Mouse (Mus musculus): Measurements from ENCODE around the gene Gls.

Gls gene

DNA sequence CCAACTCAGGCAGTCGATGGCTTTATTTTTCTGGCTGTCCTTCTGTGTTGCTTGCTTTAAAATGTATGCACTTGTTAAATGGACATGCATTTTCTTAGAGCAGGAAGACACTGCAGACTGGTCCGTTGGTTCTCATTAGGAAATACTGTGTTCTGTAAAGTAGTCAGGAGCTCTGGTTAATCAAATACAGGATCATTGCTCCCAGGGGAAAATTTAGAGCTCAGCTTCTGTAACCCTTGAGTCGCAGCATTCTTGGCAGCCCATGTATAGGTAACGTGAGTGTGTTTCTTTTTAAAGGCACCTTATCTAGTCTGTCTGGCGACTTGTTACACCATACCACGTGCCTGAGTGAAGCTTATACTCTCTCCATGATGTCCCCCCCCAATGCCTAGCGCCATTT, 84.9 kb downstream of the Gls start:
- ChIA-PET POLR2A (interaction anchor here in 1 of 4 experiments (1.0 to 3.4 kb wide), 3 partner anchors 11 to 84 kb away, joined by 3 to 18 read pairs (median 4); partner anchors contain the start of gene Gls), CTCF (interaction anchor here in 3 of 4 experiments (1.7 to 2.0 kb wide), 3 partner anchors 11 to 159 kb away, joined by 4 to 6 read pairs (median 5); partner anchors contain the start of gene Stat1 (in 1 of the 3))

DNA sequence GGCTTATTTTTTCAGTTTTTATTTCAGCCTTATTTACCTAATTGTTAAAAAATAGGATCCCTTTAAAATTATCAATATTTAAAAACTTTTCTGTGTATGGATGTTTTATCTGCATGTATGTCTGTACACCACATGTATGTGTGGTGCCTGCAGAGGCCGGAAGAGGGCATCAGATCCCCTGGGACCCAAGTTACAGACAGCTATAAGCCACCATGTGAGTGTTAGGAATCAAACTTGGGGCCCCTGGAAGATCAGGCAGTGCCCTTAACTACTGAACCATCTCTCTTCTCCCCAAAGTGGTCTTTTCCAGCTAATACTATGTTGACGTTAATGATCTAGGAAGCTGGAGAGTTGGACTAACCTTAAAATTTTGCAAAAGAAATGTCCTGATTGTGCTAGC, 85.6 kb downstream of the Gls start:
- ChIA-PET POLR2A (interaction anchor here in 2 of 4 experiments (0.6 to 1.7 kb wide), 6 partner anchors 9 to 1711 kb away, joined by 3 to 11 read pairs (median 4); partner anchors contain the start of gene Gls (in 2 of the 2)), CTCF (interaction anchor here (0.6 to 2.0 kb wide), 16 partner anchors 9 to 167 kb away, joined by 3 to 7 read pairs (median 4); partner anchors contain the start of gene Stat1 (in 1 of the 4))

DNA sequence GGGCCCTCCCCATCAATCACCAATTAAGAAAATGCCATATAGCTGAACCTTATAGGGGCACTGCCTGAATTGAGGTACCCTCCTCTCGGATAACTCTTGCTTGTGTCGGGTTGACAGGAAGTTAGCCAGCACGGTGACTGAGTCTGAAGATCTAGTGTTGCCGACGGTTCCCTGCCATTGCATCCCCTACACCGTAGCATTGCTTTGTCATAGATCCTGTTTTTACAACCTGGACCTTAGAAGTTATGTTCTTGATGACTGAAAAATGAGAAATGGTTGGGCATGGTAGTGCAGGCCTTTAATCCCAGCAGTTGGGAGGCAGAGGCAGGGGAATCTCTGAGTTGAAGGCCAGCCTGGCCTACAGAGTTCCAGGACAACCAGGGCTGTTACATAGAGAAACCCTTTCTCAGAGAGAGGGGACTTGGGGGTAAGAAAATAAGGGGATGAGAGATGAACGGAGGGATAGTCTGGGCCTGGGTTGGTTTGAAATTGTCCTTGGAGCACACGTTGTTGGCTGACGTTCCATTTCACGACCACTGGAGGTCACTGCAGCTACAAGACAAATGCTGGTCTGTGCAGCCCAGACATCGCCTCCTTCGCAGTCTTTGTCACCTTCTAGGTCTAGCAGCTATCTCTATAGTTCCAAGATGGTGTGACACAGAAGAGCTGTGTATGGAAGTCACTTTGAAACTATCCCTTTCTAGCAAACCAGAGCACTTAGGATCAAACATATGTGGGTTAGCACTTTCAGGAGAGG, 86.6 kb downstream of the Gls start:
- POLR2A ChIA-PET, result interaction anchor here in 2 of 4 experiments (0.6 to 1.7 kb wide), 9 partner anchors 8 to 668 kb away, joined by 3 to 11 read pairs (median 4); partner anchors contain the start of genes Gls (in 2 of the 2), Nabp1 (in 1 of the 2) and Stat1 (in 1 of the 2)
- CTCF ChIA-PET, result interaction anchor here (0.6 to 2.0 kb wide), 18 partner anchors 10 to 288 kb away, joined by 3 to 7 read pairs (median 4); partner anchors contain the start of gene Stat1 (in 1 of the 4)

DNA sequence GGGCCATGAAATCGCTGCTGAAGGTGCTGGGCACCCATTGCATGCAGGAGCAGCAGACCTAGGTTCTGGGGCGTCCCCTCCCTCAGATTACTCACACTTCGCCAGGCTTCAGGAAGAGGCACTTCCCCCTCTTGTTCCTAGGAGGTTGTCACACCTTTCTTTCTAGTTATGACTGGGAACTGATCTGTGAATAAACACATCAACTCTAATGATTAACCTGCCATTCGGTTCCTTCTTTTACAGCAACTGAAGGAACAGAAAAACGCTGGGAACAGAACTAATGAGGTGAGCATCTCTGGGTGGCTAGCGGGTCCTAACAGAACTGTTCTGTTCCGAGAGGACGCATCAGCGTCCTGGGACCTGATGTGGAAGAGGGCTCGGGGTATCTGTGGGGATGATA, 88.1 kb downstream of the Gls start:
- ChIA-PET CTCF (no interaction called here), POLR2A (no interaction called here)

DNA sequence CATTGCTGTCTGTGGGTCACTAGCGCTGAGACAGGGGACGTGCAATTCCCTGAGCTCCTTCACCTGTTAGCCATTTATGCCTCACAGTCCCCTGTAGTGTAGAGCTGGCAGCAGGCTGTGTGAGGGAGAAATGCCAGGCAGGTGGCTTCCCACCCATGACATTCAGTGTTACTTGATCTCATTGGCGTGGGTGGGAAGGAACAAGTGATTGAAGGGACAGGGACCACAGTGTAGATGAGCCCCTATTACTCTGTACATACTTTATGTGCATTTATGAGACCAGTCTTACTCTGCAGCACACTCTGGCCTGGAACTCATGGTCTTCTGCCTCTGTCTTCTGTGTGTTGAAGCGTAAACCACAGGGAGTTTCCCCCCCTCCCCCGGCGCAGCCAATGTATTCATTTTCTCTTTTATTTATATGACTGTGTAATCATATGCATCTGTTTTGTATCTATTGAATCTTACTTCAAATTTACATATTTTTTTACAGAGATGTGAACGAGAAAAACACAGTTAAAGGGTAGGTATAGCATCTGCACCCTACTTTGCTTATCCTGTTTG, 89.4 kb downstream of the Gls start:
- ChIA-PET CTCF (no interaction called here), POLR2A (interaction anchor here in 2 of 4 experiments (1.1 to 1.3 kb wide), 3 partner anchors 25 to 89 kb away, joined by 3 to 4 read pairs (median 3); partner anchors contain the start of genes Gls (in 1 of the 2) and Stat1 (in 1 of the 2))

DNA sequence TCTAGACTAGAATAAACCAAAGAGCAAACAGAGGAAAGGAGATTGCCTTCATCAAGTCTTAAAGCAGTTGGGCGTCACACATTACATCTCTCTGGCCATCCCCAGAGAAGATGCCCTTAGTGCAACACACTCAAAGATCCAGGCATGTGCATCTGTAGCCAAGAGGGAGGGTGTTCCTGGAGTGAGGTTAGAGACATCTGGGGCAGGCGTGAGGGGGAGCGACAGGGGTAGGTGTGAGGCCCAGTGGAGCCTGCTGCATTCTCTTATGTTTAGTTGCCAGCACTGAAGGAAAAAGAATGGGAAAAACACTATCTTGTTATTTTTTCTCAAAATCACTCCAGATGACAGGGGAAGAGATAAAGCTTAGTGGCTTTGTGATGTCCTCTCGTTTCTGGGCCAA, 89.8 kb downstream of the Gls start:
- CTCF ChIA-PET, result no interaction called here
- POLR2A ChIA-PET, result interaction anchor here in 2 of 4 experiments (1.1 to 1.3 kb wide), 3 partner anchors 24 to 90 kb away, joined by 3 to 4 read pairs (median 3); partner anchors contain the start of genes Gls (in 1 of the 2) and Stat1 (in 1 of the 2)

DNA sequence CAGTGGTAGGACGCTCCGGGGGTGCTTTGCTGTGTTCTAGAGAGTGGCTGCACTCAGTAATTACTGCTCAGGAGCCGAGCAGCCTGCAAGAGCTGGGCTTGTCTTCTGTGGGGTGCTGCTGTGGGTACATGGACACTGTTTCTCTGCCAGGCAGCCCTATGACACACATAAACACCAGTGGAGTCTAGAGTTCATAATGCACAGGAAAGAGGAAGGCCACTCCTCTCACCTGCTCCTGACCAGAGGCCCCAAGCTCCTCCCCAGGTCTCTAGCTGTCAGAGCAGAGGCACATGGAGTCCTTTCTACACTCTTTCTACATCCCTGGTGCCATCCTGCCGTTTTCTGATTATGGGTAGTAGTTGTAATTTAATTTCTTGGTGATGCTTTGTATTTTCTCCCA, 90.9 kb downstream of the Gls start:
- ChIA-PET POLR2A (interaction anchor here in 1 of 4 experiments (1.0 to 1.3 kb wide), 2 partner anchors 12 kb away, joined by 3 read pairs; no protein-coding TSS in a partner anchor), CTCF (interaction anchor here in 1 of 4 experiments (1.4 kb wide), 1 partner anchor 10 kb away, joined by 3 read pairs; no protein-coding TSS in a partner anchor)

DNA sequence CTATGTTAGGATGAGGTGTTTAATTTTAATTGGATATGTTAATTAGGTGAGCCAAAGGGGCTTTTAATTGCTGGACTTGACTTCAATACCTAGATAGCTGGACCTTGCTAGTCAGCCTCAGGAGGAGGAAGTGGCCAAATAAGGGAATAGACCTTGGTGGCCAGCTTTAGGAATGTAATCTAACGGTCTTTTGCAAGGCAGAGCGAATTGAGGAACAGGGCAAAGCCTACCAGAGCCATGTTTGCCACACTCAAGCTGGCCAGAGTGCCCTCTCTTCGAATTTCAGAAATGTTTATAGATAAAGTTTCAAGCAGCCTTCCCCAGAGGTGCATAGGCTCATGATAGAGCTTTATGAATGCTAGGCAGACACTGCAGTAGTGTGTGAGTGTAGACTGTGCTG, 91.5 kb downstream of the Gls start:
- ChIA-PET POLR2A (interaction anchor here in 1 of 4 experiments (1.0 to 1.3 kb wide), 2 partner anchors 11 to 13 kb away, joined by 3 read pairs; no protein-coding TSS in a partner anchor), CTCF (interaction anchor here in 2 of 4 experiments (0.8 to 1.4 kb wide), 2 partner anchors 10 to 100 kb away, joined by 3 read pairs; no protein-coding TSS in a partner anchor)

DNA sequence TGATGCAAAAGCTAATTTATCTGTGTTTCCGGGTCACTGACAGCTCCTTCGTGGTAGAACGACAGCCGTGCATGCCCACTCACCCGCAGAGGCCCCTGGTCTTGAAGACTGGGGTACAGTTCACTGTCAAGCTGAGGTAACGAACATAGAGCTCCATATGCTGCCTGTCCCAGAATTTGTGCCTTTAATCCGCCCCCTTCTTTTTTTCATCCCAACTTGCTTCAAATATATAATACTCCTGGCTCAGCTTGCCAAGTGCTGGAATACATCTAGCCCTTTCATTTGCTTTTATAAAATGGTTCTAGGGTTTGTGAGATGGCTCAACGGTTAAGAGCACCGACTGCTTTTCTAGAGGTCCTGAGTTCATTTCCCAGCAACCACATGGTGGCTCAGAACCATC, 92.5 kb downstream of the Gls start:
- CTCF ChIA-PET, result interaction anchor here in 1 of 4 experiments (1.4 kb wide), 1 partner anchor 9 kb away, joined by 3 read pairs; no protein-coding TSS in a partner anchor
- POLR2A ChIA-PET, result interaction anchor here in 1 of 4 experiments (0.6 kb wide), 2 partner anchors 43 to 81 kb away, joined by 4 read pairs; no protein-coding TSS in a partner anchor

DNA sequence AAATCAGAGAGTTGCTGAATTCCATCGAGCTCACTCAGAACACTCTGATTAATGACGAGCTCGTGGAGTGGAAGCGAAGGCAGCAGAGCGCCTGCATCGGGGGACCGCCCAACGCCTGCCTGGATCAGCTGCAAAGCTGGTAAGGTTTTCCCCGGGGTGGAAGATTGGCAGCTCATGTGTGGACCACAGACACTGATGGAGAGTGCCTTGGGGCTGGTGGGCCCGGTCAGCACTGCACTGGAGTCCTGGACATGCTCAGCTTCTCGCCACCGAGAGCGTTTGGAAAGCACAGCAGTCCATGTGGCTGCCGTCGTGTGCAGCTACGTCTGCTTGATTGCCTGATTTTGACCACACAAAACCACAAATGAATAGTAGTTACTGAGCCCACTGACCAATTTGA, 95.7 kb downstream of the Gls start:
- ChIA-PET CTCF (interaction anchor here in 1 of 4 experiments (1.6 kb wide), 1 partner anchor 10 kb away, joined by 5 read pairs; no protein-coding TSS in a partner anchor), POLR2A (interaction anchor here in 2 of 4 experiments (0.6 to 1.3 kb wide), 4 partner anchors 12 to 96 kb away, joined by 3 to 4 read pairs (median 4); partner anchors contain the start of gene Gls (in 1 of the 2))

DNA sequence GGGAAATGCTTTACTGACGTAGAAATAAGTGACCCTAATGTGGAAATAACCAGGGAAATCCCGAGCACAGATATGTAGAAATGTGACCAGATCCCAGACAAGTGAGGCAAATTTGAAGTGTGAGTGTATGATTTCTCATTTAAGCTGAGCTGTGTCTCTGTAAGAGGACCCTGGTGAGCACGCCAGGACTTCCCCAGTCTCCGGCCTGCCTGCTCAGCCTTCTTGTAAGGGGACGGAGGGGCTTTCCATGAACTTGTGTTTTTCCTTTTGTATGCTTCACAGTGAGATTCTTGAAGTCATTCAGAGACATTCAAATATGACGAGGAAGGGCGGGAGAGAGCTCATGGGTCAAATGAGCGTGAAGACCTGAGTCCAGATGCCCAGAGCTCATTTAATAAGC, 99.8 kb downstream of the Gls start:
- CTCF ChIA-PET, result no interaction called here
- POLR2A ChIA-PET, result no interaction called here

DNA sequence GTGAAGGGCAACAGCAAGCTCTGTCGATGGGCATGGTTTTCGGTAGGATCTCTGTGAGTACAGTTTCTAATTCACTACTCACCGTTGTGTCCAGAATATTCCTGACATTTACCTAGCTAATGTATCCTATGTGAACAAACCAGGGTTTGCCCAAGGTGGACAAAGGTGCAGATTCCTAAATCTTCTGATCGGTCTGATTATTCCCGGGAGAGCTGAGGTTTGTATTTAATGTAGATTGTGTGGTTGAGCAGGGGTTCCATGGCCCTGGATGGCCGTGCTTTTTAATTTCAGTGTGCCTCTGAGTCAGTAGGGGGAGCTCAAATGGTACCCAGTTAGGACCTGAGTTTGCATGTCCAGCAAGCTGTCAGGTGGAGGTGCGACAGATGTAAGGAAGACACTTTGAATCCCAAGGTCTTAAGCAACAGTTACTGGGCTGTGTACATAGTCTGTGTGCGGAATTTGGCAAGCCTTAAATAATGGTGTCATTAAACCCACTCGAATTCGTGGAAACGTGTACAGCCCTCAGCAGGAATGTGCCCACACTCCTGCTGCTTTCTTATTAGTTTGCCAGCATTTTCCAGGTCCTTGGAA, 101.2 kb downstream of the Gls start:
- ChIA-PET POLR2A (interaction anchor here in 1 of 4 experiments (0.9 to 1.6 kb wide), 3 partner anchors 13 to 101 kb away, joined by 3 to 4 read pairs (median 3); partner anchors contain the start of genes Gls and Stat1), CTCF (interaction anchor here in 3 of 4 experiments (0.6 to 1.8 kb wide), 6 partner anchors 10 to 31 kb away, joined by 3 to 5 read pairs (median 4); no protein-coding TSS in a partner anchor)

DNA sequence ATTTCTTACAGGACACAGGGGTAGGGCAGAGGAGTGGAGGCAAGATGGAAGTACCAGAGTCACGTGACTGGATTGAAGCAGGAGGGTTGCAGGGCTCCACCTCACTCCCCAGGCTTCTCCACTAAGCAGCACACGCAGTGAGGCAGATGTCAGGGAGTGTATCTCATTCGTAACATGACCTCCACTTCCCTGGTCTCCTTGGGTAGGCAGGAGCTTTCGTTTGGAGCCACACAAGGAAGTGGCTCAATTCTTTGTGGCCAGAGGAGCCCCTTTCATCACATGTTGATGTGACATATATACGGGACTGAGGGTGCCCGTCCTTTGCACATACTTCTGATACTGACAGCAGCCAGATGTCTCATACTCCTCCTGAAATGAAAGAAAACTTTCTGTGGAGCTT, 103.2 kb downstream of the Gls start:
- ChIA-PET POLR2A (interaction anchor here in 1 of 4 experiments (0.8 kb wide), 1 partner anchor 12 kb away, joined by 3 read pairs; no protein-coding TSS in a partner anchor), CTCF (no interaction called here)

DNA sequence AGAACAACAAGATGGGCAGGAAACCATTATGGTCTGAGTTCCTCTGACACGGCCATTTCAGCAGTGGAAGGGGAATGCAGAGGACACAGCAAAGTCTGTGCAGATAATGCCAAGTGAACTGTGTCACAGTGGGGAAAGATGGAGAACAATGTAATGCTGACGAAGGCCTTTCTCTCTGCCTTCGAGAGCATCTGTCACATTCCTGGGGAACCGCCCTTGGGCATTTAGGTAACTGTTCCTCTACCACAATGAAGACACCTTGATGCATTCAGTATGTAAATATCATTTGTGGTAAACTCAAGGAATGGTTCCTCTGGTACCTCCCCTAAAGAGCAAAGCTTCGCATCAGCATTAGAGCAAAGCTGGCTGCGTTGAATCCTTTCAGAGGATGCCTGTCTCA, 105.7 kb downstream of the Gls start:
- ChIA-PET CTCF (interaction anchor here in 1 of 4 experiments (1.0 kb wide), 1 partner anchor 14 kb away, joined by 4 read pairs; no protein-coding TSS in a partner anchor), POLR2A (interaction anchor here in 2 of 4 experiments (0.7 to 1.5 kb wide), 3 partner anchors 19 to 106 kb away, joined by 3 to 4 read pairs (median 4); partner anchors contain the start of gene Gls (in 2 of the 2))

DNA sequence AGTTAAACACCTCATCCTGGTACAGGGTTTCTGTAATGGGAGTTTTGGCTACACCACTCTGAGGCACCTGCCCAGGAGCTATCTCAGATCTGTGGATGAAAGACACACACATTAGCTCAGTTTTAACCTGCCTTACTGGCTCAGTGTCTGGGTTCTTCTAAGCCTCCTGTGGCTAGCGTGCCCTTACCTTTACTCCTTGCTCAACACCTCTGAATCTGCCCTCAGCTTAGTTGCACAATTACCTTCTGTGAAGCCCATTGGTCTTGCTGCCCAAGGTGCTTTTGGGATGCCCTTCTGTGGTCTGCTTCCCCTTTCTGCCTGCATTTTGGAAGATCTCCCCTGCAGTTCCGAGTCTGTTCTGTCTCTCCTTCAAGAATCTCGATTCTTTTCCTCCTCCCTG, 108.2 kb downstream of the Gls start:
- ChIA-PET POLR2A (interaction anchor here in 1 of 4 experiments (1.0 kb wide), 1 partner anchor 11 kb away, joined by 3 read pairs; no protein-coding TSS in a partner anchor), CTCF (interaction anchor here in 1 of 4 experiments (0.9 kb wide), 1 partner anchor 11 kb away, joined by 3 read pairs; no protein-coding TSS in a partner anchor)

DNA sequence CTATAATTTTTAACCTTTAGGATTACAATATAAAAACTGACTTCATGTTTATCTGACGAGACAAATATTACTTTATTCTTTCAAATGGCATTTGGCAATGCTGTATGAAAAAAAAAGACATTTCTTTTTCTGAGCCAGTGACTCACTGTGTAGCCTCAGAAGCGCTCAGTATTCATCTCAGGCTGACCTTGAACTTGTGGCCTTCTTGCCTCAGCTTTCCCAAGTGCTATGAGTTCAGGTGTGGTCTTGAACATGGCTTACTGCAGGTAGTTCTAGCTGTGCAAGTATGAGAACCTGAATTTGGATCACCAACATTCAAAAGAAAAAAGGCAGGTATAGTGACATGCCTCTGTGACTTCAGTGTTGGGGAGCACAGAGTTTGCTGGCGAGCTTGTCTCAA, 112.0 kb downstream of the Gls start:
- CTCF ChIA-PET, result no interaction called here
- POLR2A ChIA-PET, result interaction anchor here in 3 of 4 experiments (0.7 to 0.9 kb wide), 3 partner anchors 16 to 1152 kb away, joined by 3 to 4 read pairs (median 4); no protein-coding TSS in a partner anchor

DNA sequence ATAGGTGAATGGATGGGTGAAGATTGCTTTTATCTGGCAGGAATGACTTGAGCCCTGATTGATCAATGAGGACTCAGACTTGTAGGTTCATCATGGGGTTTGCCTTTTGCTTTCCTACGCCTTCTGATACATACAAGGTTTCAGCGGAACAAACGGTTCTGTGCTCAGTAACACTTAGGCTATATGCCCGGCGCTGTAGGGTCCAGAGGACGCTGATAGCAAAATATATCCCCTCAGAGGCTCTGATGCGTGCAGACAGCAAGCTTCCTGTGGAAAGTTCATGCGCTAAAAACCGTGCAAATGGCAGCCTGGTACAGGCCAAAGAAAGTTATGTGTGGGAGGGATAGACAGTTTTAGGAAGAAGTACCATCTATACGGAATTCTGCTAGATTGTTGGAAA, 112.8 kb downstream of the Gls start:
- ChIA-PET CTCF (interaction anchor here in 1 of 4 experiments (1.1 kb wide), 1 partner anchor 21 kb away, joined by 5 read pairs; no protein-coding TSS in a partner anchor), POLR2A (interaction anchor here in 1 of 4 experiments (1.2 kb wide), 1 partner anchor 16 kb away, joined by 3 read pairs; no protein-coding TSS in a partner anchor)

DNA sequence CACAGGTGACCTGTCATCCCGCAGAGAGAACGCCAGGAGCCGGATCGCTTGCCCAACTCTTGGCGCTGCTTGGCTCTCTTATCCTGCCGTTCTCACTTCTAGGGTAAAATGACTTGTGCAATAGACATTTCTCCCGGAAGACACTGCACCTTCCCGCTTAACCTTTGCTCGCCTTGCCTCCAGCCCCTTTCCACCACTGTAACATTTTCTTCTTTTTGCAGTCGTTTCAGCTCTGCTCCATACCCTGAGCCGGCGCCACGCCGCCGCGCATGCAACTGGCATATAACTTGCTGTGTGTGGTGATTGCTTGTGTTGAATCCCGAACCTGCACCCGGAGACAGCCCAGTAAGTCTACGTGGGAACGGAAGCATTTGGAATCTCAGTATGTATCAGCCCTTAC, 113.3 kb downstream of the Gls start:
- CTCF ChIA-PET, result interaction anchor here in 2 of 4 experiments (0.7 to 1.6 kb wide), 4 partner anchors 19 to 830 kb away, joined by 3 to 6 read pairs (median 4); no protein-coding TSS in a partner anchor
- POLR2A ChIA-PET, result interaction anchor here (0.7 to 1.6 kb wide), 11 partner anchors 12 to 114 kb away, joined by 3 to 23 read pairs (median 4); partner anchors contain the start of gene Gls (in 4 of the 4)
